Mouse (Mus musculus) liver, adult 2 months (tissue): Measurements from ENCODE around the gene Gm128.

Source experiments
- CTCF ChIP-seq: fragments of 200-500 bp; IDR thresholded peaks from 2 replicates; pipeline ENCODE4 v1.5.1; 2011; ENCODE audit warnings: low read depth, low read length, control low read depth
- POLR2A ChIP-seq: fragments of 200-500 bp; IDR thresholded peaks from 2 replicates; pipeline ENCODE4 v1.6.1; 2011; ENCODE audit warnings: low read length, control low read depth; ENCODE audit not compliant: insufficient read depth; ENCODE audit errors: extremely low read depth

GRCm38 (mm10) chr3:95216655-95217254 is 24.6 kb downstream of the Gm128 start:
- TF ChIP-seq POLR2A (no peak), CTCF (no peak)
